Mouse (Mus musculus) liver, embryonic 12.5 days (tissue): ENCODE data around the gene Ddhd1. TPM values are rescaled to one million over a fixed set of nuclear protein-coding genes. Genes with fewer than 3 reads are reported as not detected.
"Not testable (repeated sequence)": the region's sequence is repeated elsewhere in the genome, so short reads cannot be mapped to it uniquely, and the experiment has no call there.

Source experiments
- ATAC-seq: fragments of 200-750 bp; cut with Nextera tagmentation; 2 replicates; pipeline ENCODE4 v1.8.0; 2017; ENCODE audit warnings: moderate number of reproducible peaks, mild to moderate bottlenecking, moderate library complexity
- H3K27ac ChIP-seq: fragments of 300-500 bp; sonication (generic); 2 replicates; pipeline ENCODE4 v1.5.1; 2016; ENCODE audit warnings: mild to moderate bottlenecking
- H3K27me3 ChIP-seq: fragments of 300-500 bp; sonication (generic); replicated peaks from 2 replicates; pipeline ENCODE4 v1.6.1; 2016; ENCODE audit warnings: mild to moderate bottlenecking, moderate library complexity
- H3K36me3 ChIP-seq: fragments of 300-500 bp; sonication (generic); 2 replicates; pipeline ENCODE4 v1.6.1; 2016; ENCODE audit warnings: mild to moderate bottlenecking, moderate library complexity
- H3K4me1 ChIP-seq: fragments of 300-500 bp; sonication (generic); 2 replicates; pipeline ENCODE4 v1.6.1; 2016
- H3K4me2 ChIP-seq: fragments of 300-500 bp; sonication (generic); 2 replicates; pipeline ENCODE4 v1.6.1; 2016; ENCODE audit warnings: mild to moderate bottlenecking, moderate library complexity
- H3K4me3 ChIP-seq: fragments of 300-500 bp; sonication (generic); 2 replicates; pipeline ENCODE4 v1.5.1; 2016; ENCODE audit warnings: mild to moderate bottlenecking, moderate library complexity
- H3K9ac ChIP-seq: fragments of 300-500 bp; sonication (generic); 2 replicates; pipeline ENCODE4 v1.6.1; 2016; ENCODE audit warnings: mild to moderate bottlenecking, moderate library complexity
- H3K9me3 ChIP-seq: fragments of 300-500 bp; sonication (generic); replicated peaks from 2 replicates; pipeline ENCODE4 v1.6.1; 2016; ENCODE audit warnings: mild to moderate bottlenecking, moderate library complexity
- WGBS: fragments of 180-500 bp; shearing (Covaris S2); methylation state at CpG from one replicate; pipeline ENCODE4 v1.1.7; 2016; ENCODE audit not compliant: insufficient replicate concordance; 5-methylcytosine and 5-hydroxymethylcytosine counted together
- polyA plus RNA-seq: library from polyadenylated mRNA; unstranded; fragments of >200 nt; fragmentation: Nextera tagmentation; extraction: Ambion mirVana; gene quantifications from 2 replicates; pipeline ENCODE4 v1.2.1, GENCODE M21; 2016

Ddhd1 gene
- polyA plus RNA-seq, 1 experiment from 2014 or later, result 12.5 TPM

GRCm38 (mm10) chr14:45614406-45614805 lies 43.5 kb downstream of the Ddhd1 start:
- H3K4me3 ChIP-seq, result no peak overlapping the region
- H3K27ac ChIP-seq, result no peak overlapping the region
- H3K9ac ChIP-seq, result no peak overlapping the region
- peaks cover 93% of the 10 kb centered on the region for H3K36me3 ChIP-seq
- peaks cover 8% of the 10 kb centered on the region; the same call in 1 of the 2 replicates for H3K4me1 ChIP-seq
- H3K4me2 ChIP-seq, result no peak overlapping the region
- no peak for ATAC-seq
- H3K27me3 ChIP-seq, result no peaks in the 10 kb centered on the region
- 87% methylated on average over 6 of the region's 6 CpGs for WGBS
- H3K9me3 ChIP-seq, result no peaks in the 10 kb centered on the region

GRCm38 (mm10) chr14:45611654-45612053 lies 46.3 kb downstream of the Ddhd1 start:
- WGBS, result 81% methylated on average over 7 of the region's 7 CpGs
- ATAC-seq, result no peak
- Histone ChIP-seq H3K27ac (no peak overlapping the region), H3K4me3 (no peak overlapping the region), H3K36me3 (peaks cover 91% of the 10 kb centered on the region), H3K4me2 (no peak overlapping the region), H3K27me3 (no peaks in the 10 kb centered on the region), H3K9ac (no peak overlapping the region), H3K9me3 (no peaks in the 10 kb centered on the region), H3K4me1 (peaks cover 8% of the 10 kb centered on the region; the same call in 1 of the 2 replicates)

GRCm38 (mm10) chr14:45602002-45602401 lies 55.9 kb downstream of the Ddhd1 start:
- H3K9me3 ChIP-seq, result no peaks in the 10 kb centered on the region
- H3K9ac ChIP-seq, result no peak overlapping the region
- ATAC-seq, result no peak
- H3K36me3 ChIP-seq, result peaks cover 90% of the 10 kb centered on the region
- no peak overlapping the region for H3K27ac ChIP-seq
- H3K4me2 ChIP-seq, result no peak overlapping the region
- H3K4me1 ChIP-seq, result no peaks in the 10 kb centered on the region
- no peaks in the 10 kb centered on the region for H3K27me3 ChIP-seq
- 80% methylated on average over 3 of the region's 3 CpGs for WGBS
- no peak overlapping the region for H3K4me3 ChIP-seq

GRCm38 (mm10) chr14:45600587-45600986 lies 57.4 kb downstream of the Ddhd1 start:
- WGBS, result 88% methylated on average over 9 of the region's 9 CpGs
- H3K36me3 ChIP-seq, result peaks cover 91% of the 10 kb centered on the region
- no peak for ATAC-seq

DNA sequence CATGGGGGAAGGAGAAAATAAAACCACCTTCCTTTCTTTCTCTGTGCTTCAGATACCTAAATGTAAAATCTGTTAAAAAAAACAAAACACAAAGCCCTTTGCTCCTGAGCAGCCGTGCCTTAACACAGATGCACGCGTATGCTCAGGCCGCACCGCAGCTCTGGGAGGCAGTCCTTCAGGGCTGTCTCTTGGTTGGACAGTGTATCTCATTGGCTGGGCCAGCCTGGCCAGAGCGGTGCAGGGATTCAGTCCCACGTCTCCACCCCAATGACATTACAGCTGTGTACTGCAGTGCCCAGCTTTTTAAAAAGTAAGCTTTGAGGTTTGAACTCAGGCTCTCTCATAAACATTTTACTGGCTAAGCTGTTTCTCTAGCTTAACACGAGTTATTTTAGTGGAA lies 60.1 kb downstream of the Ddhd1 start:
- Histone ChIP-seq H3K4me1 (no peaks in the 10 kb centered on the region), H3K27me3 (no peaks in the 10 kb centered on the region), H3K36me3 (peaks cover 90% of the 10 kb centered on the region), H3K9ac (no peak overlapping the region), H3K27ac (no peak overlapping the region), H3K9me3 (no peaks in the 10 kb centered on the region), H3K4me2 (no peak overlapping the region), H3K4me3 (no peak overlapping the region)
- 87% methylated on average over 8 of the region's 8 CpGs for WGBS
- ATAC-seq, result no peak

More at GRCm38 (mm10) chr14:45600587-45600986, 57.4 kb downstream of the Ddhd1 start:
- Histone ChIP-seq H3K4me3 (no peak overlapping the region), H3K9me3 (no peaks in the 10 kb centered on the region), H3K4me2 (no peak overlapping the region), H3K4me1 (no peaks in the 10 kb centered on the region), H3K9ac (no peak overlapping the region), H3K27me3 (no peaks in the 10 kb centered on the region), H3K27ac (no peak overlapping the region)

GRCm38 (mm10) chr14:45593261-45593660 lies 64.7 kb downstream of the Ddhd1 start:
- H3K27me3 ChIP-seq, result no peaks in the 10 kb centered on the region
- no peak overlapping the region for H3K27ac ChIP-seq
- no peak overlapping the region for H3K9ac ChIP-seq
- WGBS, result 85% methylated on average over 6 of the region's 6 CpGs
- H3K4me1 ChIP-seq, result no peaks in the 10 kb centered on the region
- H3K4me2 ChIP-seq, result no peak overlapping the region
- peaks cover 49% of the 10 kb centered on the region for H3K36me3 ChIP-seq
- no peak overlapping the region for H3K4me3 ChIP-seq
- no peaks in the 10 kb centered on the region for H3K9me3 ChIP-seq
- no peak for ATAC-seq

DNA sequence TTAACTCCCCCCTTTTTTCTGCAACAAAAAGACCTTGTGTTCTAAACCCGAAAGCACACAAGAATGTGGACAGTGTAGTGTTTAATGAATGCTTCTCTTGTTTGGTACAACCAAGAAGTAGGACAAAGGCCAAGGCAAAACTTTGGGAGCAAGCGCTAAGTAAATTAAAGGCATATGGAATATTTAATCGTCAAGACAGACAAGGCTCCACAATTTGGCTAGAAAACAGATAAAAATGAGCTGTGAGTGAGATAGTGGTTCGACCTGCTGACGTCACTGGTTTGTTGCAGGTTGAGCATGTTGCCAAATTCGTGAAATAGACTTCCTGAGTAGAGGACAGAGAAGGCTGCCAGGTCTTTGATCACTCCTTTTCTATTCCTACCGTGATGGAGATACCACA lies 69.5 kb downstream of the Ddhd1 start:
- Histone ChIP-seq H3K4me1 (no peaks in the 10 kb centered on the region), H3K36me3 (peaks cover 4% of the 10 kb centered on the region), H3K4me3 (no peak overlapping the region), H3K9ac (no peak overlapping the region), H3K4me2 (no peak overlapping the region), H3K9me3 (no peaks in the 10 kb centered on the region), H3K27me3 (no peaks in the 10 kb centered on the region), H3K27ac (no peak overlapping the region)
- no peak for ATAC-seq
- 69% methylated on average over 7 of the region's 7 CpGs for WGBS

GRCm38 (mm10) chr14:45587536-45587935 lies 70.4 kb downstream of the Ddhd1 start:
- no peak overlapping the region for H3K4me2 ChIP-seq
- ATAC-seq, result no peak
- no peaks in the 10 kb centered on the region for H3K27me3 ChIP-seq
- no peaks in the 10 kb centered on the region for H3K4me1 ChIP-seq
- H3K4me3 ChIP-seq, result no peak overlapping the region
- H3K9ac ChIP-seq, result no peak overlapping the region
- WGBS, result 86% methylated on average over 6 of the region's 6 CpGs
- H3K36me3 ChIP-seq, result no peaks in the 10 kb centered on the region
- no peaks in the 10 kb centered on the region for H3K9me3 ChIP-seq
- H3K27ac ChIP-seq, result no peak overlapping the region

DNA sequence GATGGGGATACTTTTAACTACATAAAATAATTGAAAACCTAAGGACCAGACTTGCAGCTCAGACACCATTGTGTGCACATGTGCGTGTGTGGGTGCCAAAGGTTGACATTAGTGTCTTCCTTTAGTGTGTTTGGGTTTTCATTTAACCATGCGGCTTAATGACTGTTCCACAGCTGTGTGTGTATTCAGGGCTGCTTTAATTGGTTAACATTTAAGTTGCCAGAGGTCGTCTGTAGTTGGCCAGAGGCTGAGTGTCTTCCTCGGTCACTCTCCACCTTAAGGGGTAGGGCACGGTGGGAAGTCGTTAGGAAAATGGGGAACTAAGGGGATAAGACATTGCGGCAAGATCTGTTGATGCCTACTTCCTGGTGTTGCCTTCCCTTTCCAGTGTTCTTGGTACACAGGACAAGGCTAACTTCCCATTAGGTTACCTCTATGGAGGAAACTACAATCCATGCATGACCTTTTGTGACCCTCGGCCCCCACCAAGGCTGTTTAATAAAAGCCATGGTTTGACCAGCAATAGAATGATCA lies 74.4 kb downstream of the Ddhd1 start:
- Histone ChIP-seq H3K27me3 (no peaks in the 10 kb centered on the region), H3K36me3 (no peaks in the 10 kb centered on the region), H3K4me1 (no peaks in the 10 kb centered on the region), H3K4me2 (no peak overlapping the region), H3K27ac (no peak overlapping the region), H3K9ac (no peak overlapping the region), H3K4me3 (no peak overlapping the region), H3K9me3 (no peaks in the 10 kb centered on the region)
- 45% methylated on average over 8 of the region's 8 CpGs for WGBS
- ATAC-seq, result no peak

GRCm38 (mm10) chr14:45580923-45581827 lies 76.8 kb downstream of the Ddhd1 start:
- not testable (repeated sequence) for H3K4me2 ChIP-seq, H3K27me3 ChIP-seq, H3K4me1 ChIP-seq, H3K9ac ChIP-seq, H3K4me3 ChIP-seq, H3K36me3 ChIP-seq, H3K9me3 ChIP-seq, H3K27ac ChIP-seq, ATAC-seq
- WGBS, result 65% methylated on average over 3 of the region's 3 CpGs

DNA sequence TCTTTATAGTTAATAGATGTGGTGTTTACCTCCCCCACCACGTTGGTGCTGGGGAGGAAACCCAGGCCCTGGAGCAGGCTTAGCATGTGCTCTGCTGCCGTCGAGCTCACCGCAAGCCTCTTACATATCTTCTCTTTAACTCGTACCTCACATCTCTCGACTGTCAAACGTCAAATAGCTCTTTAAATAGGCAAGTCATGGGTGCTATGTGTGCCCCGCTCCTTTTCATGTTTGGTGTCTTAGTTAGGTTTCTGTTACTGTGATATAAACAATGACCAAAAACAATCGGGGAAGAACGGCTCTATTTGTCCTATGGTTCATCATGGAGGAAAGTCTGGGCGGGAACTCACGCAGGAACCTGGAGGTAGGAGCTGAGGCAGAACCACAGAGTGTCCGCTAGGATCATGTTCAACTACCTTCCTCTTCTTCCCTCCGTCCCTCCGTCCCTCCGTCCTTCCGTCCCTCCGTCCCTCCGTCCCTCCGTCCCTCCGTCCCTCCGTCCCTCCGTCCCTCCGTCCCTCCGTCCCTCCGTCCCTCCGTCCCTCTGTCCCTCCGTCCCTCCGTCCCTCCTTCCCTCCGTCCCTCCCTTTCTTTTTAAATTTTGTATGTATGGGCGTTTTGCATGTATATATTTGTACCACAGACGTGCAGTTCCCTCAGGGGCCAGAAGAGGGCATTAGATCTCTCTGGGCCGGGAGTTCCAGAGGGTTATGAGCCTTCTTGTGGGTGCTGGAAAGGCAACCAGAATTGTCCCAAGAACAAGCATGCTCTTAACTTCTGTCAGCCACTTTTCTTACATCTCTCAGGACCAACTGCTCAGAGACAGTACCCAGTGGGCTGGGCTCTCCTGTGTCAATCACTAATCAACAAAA lies 91.6 kb downstream of the Ddhd1 start:
- Histone ChIP-seq H3K9me3 (no peaks in the 10 kb centered on the region), H3K27me3 (0 out of 2 replicates have a peak, but pooled peaks cover 4% of the 10 kb centered on the region), H3K4me2 (peak overlapping the region; percentile 64), H3K9ac (peak overlapping the region; percentile 35; the same call in 1 of the 2 replicates), H3K4me3 (peak overlapping the region; percentile 37), H3K27ac (no peak overlapping the region), H3K4me1 (peaks cover 14% of the 10 kb centered on the region), H3K36me3 (no peaks in the 10 kb centered on the region)
- ATAC-seq, result no peak
- WGBS, result 16% methylated on average over 33 of the region's 33 CpGs
